Mouse (Mus musculus) ZHBTc4 (cell line): ENCODE measurements around the gene Cdh13.

Source experiments
- DNase-seq: peaks from one replicate; pipeline ENCODE4 v3.0.0-alpha.2; 2011; ENCODE audit warnings: low read depth, low spot score

Cdh13 gene

DNA sequence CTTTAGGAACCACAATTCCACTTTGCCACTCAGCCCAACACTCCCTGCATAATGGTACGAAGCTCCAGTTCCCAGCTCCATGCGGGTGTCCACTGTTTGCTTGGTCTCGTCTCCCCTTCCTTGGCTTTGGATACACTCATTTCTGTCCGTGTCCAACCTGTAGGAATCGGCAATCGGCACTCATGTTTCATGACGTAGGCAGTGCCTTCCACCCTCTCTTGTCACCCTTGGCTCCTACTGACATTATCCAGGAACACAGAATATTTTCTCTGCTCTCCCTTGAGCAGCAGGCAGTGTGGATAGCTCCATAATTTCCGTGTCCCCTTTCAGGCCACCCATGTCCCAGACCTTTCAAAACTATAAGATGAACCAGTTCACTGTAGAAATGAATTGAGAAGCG is 97.2 kb downstream of the Cdh13 start:
- DNase-seq: no peak

GRCm38 (mm10) chr8:118381641-118382040 is 98.1 kb downstream of the Cdh13 start:
- DNase-seq: no peak

- DNase-seq: no peak
Measured at GRCm38 (mm10) chr8:118384314-118384713, 100.8 kb downstream of the Cdh13 start.

GRCm38 (mm10) chr8:118389456-118389855 is 105.9 kb downstream of the Cdh13 start:
- DNase-seq: no peak

DNA sequence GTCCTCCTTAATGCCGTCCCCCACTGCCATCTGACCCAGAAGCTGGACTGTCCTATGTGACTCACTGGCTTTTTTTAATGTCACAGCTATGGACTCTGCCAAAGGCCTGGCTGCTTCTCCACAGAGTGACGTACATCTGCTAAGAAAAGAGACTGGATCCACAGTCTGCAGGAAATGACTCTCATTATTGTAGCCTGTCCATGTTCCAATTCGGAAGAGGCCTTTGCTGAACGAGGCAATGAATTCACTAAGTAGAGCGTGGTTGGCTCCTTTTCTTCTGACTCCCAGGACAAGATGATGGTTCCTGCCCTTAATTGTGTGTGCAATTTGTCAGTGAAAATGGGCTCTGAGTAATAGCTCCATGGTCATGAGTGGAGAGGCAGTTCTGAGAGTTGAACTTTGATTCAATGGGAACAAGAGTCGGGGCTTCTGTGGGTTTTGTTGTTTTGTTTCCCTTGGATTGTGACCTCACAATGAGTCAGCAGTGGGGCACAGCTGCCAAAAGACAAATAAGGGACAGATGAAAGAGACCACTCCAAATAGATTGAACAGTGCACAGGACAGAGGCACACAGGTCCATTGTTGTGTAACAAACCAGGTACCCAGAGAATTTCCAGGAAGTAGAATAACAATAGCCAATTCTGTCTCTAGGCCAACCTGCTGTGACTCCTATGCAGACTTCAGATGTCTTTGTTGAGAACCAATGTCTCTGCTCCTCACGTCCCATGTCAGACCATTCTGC is 110.5 kb downstream of the Cdh13 start:
- peak; percentile 85 for DNase-seq

DNA sequence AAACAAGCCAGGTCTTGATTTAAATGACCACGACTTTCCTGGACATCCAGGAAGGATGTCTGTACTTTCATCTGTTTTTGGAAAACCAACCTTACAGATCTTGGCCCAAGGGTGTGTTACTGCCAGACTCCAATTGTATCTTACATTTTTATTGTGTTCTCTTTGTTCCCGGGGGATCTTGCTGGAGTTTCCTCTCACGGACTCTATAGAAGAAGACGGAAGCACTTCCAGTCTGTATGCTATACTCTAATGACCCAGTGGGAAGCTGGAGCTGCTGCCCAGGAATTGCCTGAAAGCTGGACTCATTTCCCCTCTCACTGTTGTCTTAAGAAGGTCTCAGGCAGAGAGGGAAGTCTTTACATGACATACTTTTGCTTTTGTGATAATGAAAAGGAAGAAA is 111.6 kb downstream of the Cdh13 start:
- DNase-seq: no peak

- DNase-seq: no peak
Measured at GRCm38 (mm10) chr8:118404836-118405235, 121.3 kb downstream of the Cdh13 start.

GRCm38 (mm10) chr8:118407322-118407721 is 123.8 kb downstream of the Cdh13 start:
- no peak for DNase-seq

DNA sequence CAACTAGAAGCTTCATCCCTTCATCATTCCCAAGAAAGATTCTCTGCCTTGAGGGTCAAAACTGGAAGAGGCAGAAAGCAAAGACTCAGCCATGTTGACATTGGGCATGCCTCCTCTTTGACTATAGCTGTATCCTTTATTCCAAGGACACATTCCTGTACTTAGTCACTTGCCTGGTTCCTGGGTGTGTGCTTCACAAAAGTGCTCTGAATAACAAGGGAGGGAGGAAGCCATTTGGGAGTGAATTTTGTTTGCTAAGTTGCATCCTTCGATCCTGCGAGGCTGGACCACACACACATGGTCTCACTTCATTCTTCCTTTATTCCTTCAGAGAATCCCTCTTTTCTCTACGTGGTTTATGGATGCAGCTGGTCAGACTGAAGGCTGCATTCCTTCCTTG is 125.9 kb downstream of the Cdh13 start:
- peak; percentile 79 for DNase-seq

DNA sequence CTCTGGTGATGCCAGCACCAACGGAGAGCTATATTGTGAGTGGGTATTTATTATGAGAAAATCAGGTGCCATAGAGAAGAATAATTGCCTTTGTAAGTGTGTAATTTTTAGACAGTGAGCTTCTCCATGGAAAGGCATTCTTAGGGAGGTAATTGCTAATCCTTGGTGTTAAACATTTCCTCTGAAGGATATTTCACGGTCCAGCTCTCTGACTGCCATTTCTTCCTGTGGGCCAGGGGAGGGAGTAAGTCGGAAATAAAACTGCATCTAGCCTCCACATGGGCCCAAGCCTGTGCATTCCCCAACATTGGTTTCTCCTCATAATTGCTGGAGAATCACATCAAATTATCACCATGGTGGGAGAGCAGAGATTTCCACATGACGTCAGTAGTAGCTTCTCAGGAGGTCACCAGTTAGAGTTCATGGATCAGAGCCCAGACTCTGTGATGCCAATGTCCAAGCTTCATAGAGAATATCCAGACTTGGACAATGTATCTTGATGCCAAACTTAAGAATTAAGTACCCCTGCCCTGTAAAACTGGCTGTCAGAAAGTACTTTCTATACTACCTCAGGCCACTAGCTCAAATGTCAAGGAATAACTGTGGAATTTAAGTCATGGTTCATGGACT is 126.9 kb downstream of the Cdh13 start:
- DNase-seq: no peak

GRCm38 (mm10) chr8:118415672-118416071 is 132.1 kb downstream of the Cdh13 start:
- no peak for DNase-seq

- no peak for DNase-seq
Measured at GRCm38 (mm10) chr8:118416811-118417355, 133.3 kb downstream of the Cdh13 start.

- no peak for DNase-seq
Measured at GRCm38 (mm10) chr8:118422624-118423023, 139.1 kb downstream of the Cdh13 start.

- no peak for DNase-seq
Measured at GRCm38 (mm10) chr8:118428941-118429340, 145.4 kb downstream of the Cdh13 start.

GRCm38 (mm10) chr8:118431731-118432440 is 148.4 kb downstream of the Cdh13 start:
- DNase-seq: no peak

- DNase-seq: no peak
Measured at GRCm38 (mm10) chr8:118433553-118434180, 150.1 kb downstream of the Cdh13 start.

DNA sequence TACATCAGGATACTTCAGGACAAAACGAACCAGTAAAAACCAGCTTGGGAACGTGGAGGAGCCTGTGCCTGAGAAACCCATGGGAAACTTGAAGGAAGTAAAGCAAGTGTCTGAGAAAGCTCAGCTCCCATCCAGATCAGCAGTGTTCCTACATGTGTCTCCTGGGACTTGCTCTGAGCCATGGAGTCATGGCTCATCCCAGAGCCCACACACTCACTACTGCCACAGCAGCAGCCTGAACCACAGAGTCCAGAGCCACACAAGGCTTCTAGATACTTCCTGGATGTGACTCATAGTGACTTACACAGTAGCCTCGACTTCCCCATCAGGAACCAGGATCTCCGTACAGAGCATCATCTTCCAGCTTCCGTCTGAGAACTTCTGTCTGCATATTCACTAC is 153.2 kb downstream of the Cdh13 start:
- DNase-seq: no peak

GRCm38 (mm10) chr8:118437152-118437551 is 153.6 kb downstream of the Cdh13 start:
- DNase-seq: no peak

- no peak for DNase-seq
Measured at GRCm38 (mm10) chr8:118437874-118438273, 154.3 kb downstream of the Cdh13 start.

GRCm38 (mm10) chr8:118439857-118440256 is 156.3 kb downstream of the Cdh13 start:
- peak; percentile 9 for DNase-seq

GRCm38 (mm10) chr8:118443361-118443760 is 159.8 kb downstream of the Cdh13 start:
- DNase-seq: peak; percentile 37

DNA sequence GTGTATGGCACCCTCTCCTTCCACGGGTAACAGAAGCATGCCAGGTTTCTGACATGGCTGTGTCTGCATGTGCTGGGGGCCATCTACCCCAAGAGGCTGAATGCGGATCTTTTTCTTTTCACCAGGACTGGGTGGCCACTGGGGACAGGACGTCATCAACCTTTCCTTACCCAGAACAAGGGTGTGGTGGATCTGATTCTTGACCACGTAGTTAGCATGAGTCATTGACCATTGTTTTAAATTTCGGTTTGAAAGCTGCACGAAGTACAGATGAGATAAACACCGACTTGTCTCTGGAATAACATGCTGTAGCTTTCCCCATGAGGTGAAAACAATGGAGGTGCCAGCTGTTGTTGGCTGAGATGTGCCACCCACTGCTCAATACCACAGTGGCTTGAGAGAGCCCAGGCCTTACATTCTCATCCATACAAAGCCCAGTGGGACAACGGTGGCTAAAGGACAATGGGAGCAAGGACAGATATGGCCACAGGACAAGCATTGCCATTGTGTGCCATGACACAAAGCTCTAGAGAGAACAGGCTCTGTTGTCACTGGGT is 161.2 kb downstream of the Cdh13 start:
- DNase-seq: no peak
